Mouse (Mus musculus) embryonic facial prominence, embryonic 13.5 days (tissue): ENCODE data around the gene Sft2d2. TPM values are rescaled to one million over a fixed set of nuclear protein-coding genes. Genes with fewer than 3 reads are reported as not detected.

Source experiments
- ATAC-seq: fragments of 200-750 bp; cut with Nextera tagmentation; 2 replicates; pipeline ENCODE4 v1.8.0; 2017; ENCODE audit warnings: low read depth; ENCODE audit not compliant: insufficient number of reproducible peaks, insufficient read depth, low FRiP score, low TSS enrichment
- H3K27ac ChIP-seq: fragments of 300-500 bp; sonication (generic); 2 replicates; pipeline ENCODE4 v1.5.1; 2015; ENCODE audit warnings: moderate library complexity, mild to moderate bottlenecking, inconsistent platforms
- H3K27me3 ChIP-seq: fragments of 300-500 bp; sonication (generic); 2 replicates; pipeline ENCODE4 v1.6.1; 2015; ENCODE audit warnings: mild to moderate bottlenecking, inconsistent platforms
- H3K36me3 ChIP-seq: fragments of 300-500 bp; sonication (generic); 2 replicates; pipeline ENCODE4 v1.6.1; 2015; ENCODE audit warnings: mild to moderate bottlenecking, inconsistent platforms
- H3K4me1 ChIP-seq: fragments of 300-500 bp; sonication (generic); 2 replicates; pipeline ENCODE4 v1.6.1; 2015; ENCODE audit warnings: inconsistent platforms
- H3K4me2 ChIP-seq: fragments of 300-500 bp; sonication (generic); 2 replicates; pipeline ENCODE4 v1.6.1; 2015; ENCODE audit warnings: moderate library complexity, mild to moderate bottlenecking, inconsistent platforms
- H3K4me3 ChIP-seq: fragments of 300-500 bp; sonication (generic); 2 replicates; pipeline ENCODE4 v1.5.1; 2015; ENCODE audit warnings: mild to moderate bottlenecking, inconsistent platforms
- H3K9ac ChIP-seq: fragments of 300-500 bp; sonication (generic); 2 replicates; pipeline ENCODE4 v1.6.1; 2015; ENCODE audit warnings: mild to moderate bottlenecking, inconsistent platforms
- H3K9me3 ChIP-seq: fragments of 300-500 bp; sonication (generic); 2 replicates; pipeline ENCODE4 v1.6.1; 2016; ENCODE audit warnings: inconsistent platforms
- WGBS: fragments of 180-500 bp; shearing (Covaris S2); methylation state at CpG from one replicate; pipeline ENCODE4 v1.1.7; 2015; ENCODE audit warnings: mixed read lengths; 5-methylcytosine and 5-hydroxymethylcytosine counted together
- polyA plus RNA-seq: library from polyadenylated mRNA; unstranded; fragments of >200 nt; fragmentation: Nextera tagmentation; extraction: Ambion mirVana; gene quantifications from 2 replicates; pipeline ENCODE4 v1.2.1, GENCODE M21; 2015

Sft2d2 gene
- polyA plus RNA-seq, 1 experiment from 2014 or later: 11.3 TPM

DNA sequence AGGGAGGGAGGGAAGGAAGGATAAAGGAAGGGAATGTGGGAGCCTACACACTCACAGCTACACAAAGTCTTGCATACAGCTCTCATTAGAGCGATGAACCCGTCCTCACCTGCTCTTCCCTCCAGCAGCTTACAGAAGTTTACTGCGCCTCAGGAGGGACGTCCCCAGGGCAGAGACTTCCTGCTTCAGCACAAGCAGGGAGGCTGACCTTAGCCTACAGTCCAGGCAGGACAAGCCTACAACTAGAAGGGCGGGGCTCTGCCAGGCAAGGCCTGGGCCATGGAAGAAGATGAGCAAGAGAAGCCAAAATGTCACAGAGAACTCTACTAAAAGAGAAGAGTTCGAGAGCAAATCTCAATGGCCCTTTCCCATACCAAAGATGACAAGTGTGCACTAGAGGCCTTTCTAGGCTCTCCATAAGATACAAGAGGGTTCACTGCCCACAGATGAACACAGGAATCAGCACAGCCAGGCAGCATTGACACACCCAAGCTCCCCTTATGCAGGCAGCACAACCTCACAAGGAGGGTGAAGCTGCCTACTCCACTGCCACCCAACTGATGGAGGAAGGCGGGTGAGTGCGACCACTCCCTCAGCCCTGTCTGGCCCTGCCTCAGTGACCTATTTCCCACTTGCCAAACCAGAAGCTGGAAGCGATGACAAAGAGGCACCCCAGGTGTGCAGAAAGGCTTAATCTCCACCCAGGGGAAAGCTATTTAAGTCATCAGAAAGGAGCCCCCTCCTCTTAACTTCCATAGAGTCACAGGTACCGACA lies 5.2 kb downstream of the Sft2d2 start:
- H3K9ac ChIP-seq: no peak overlapping the region
- no peaks in the 10 kb centered on the region for H3K27me3 ChIP-seq
- no peak for ATAC-seq
- H3K4me2 ChIP-seq: no peak overlapping the region
- H3K36me3 ChIP-seq: peaks cover 7% of the 10 kb centered on the region; the same call in 1 of the 2 replicates
- no peak overlapping the region for H3K4me3 ChIP-seq
- no peaks in the 10 kb centered on the region for H3K9me3 ChIP-seq
- 73% methylated on average over 10 of the region's 10 CpGs for WGBS
- H3K4me1 ChIP-seq: peaks cover 9% of the 10 kb centered on the region
- no peak overlapping the region for H3K27ac ChIP-seq

DNA sequence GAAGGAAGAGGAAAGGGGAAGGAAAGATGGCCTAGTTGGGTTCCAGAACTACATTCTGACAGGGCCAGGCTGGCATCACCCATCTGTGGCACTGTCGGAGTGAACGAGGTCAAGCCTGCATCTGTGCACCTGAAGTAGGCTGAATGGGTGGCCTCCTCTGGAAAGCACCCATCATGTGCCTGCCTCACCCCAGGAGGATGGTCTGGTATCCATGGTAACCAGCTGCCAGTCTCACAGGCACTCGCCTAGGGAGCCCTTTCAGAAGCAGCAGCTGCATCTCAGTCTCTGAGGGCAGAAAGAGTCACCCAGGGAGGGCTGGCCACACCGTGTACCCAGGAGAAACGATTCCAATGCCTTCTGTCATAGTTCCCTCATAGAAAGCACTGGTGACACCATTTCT lies 6.9 kb downstream of the Sft2d2 start:
- Histone ChIP-seq H3K27ac (no peak overlapping the region), H3K9ac (no peak overlapping the region), H3K4me2 (no peak overlapping the region), H3K36me3 (peaks cover 18% of the 10 kb centered on the region; the same call in 1 of the 2 replicates), H3K4me1 (no peaks in the 10 kb centered on the region; the same call in 1 of the 2 replicates), H3K27me3 (no peaks in the 10 kb centered on the region), H3K9me3 (no peaks in the 10 kb centered on the region), H3K4me3 (no peak overlapping the region)
- ATAC-seq: no peak
- 67% methylated on average over 5 of the region's 5 CpGs for WGBS

DNA sequence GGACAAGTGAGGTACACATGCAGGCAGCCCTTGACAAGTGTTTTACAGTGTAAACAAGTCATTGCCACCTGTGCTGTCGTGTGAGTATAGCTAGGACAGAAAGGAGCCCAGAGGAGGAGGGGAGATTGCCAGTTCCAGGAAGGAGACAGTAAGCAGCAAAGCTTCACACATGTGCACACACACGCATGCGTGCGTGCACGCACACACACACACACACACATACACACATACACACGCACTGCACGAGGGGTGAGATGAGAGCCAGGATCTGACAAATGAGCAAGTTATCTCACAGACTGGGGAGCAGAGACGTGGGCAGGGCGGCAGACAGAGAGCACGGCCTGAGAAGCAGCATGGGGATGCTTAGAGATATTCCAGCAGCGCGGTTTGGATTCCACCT lies 7.7 kb downstream of the Sft2d2 start:
- no peak overlapping the region for H3K4me2 ChIP-seq
- ATAC-seq: no peak
- 84% methylated on average over 12 of the region's 12 CpGs for WGBS
- no peaks in the 10 kb centered on the region for H3K9me3 ChIP-seq
- H3K9ac ChIP-seq: no peak overlapping the region
- H3K4me1 ChIP-seq: no peaks in the 10 kb centered on the region; the same call in 1 of the 2 replicates
- no peak overlapping the region for H3K27ac ChIP-seq
- H3K27me3 ChIP-seq: no peaks in the 10 kb centered on the region
- H3K36me3 ChIP-seq: peaks cover 23% of the 10 kb centered on the region; the same call in 1 of the 2 replicates
- no peak overlapping the region for H3K4me3 ChIP-seq

- H3K4me2 ChIP-seq: no peak overlapping the region
- H3K27ac ChIP-seq: no peak overlapping the region
- ATAC-seq: no peak
- H3K36me3 ChIP-seq: peaks cover 23% of the 10 kb centered on the region; the same call in 1 of the 2 replicates
- H3K4me3 ChIP-seq: no peak overlapping the region
- H3K27me3 ChIP-seq: no peaks in the 10 kb centered on the region
- H3K4me1 ChIP-seq: no peaks in the 10 kb centered on the region
- 73% methylated on average over 7 of the region's 7 CpGs for WGBS
- H3K9me3 ChIP-seq: no peaks in the 10 kb centered on the region
- no peak overlapping the region for H3K9ac ChIP-seq
These were observed 9.1 kb downstream of the Sft2d2 start for GRCm38 (mm10) chr1:165185116-165185515.

DNA sequence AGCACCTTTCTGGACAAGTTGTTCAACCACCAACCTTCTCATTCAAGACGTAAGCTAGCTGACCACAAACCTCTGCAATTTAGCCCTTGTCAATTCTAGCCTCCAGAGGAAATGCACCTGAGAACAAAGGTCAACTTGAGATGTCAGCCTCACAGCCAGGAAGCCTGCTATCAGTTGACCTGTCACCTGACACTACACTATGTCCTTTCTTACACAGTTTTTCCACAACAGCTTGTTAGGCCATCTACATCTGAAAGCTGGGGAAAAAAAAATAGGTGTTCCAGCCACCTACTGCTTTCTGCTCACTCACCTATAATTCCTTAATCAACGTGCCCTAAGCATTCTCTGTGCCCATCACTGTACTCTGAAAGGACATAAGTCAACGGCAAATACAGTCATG lies 10.1 kb downstream of the Sft2d2 start:
- ATAC-seq: no peak
- Histone ChIP-seq H3K4me3 (no peak overlapping the region), H3K4me1 (no peaks in the 10 kb centered on the region), H3K36me3 (peaks cover 23% of the 10 kb centered on the region; the same call in 1 of the 2 replicates), H3K9me3 (no peaks in the 10 kb centered on the region), H3K4me2 (no peak overlapping the region), H3K27ac (no peak overlapping the region), H3K9ac (no peak overlapping the region), H3K27me3 (no peaks in the 10 kb centered on the region)
- 73% methylated on average over 3 of the region's 3 CpGs for WGBS

DNA sequence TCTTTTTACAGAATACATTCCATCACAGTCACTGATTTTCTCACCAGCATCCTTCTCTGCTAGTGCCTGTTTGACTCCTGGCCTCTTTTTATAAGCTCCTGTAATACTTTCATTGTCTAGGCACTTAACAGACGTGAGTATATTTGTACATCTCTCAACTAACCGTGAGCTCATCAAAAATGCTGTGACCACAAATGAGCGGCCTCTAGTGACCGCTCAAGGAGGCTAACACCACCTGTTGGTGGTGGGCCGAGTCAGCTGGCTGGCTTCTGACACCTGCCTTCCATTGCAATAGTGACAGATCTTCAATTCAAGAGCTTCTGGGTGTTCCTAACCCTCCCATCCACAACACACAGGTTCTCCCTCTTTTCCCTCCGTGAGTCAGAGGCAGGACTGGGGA lies 10.8 kb downstream of the Sft2d2 start:
- no peak overlapping the region for H3K27ac ChIP-seq
- H3K4me1 ChIP-seq: no peaks in the 10 kb centered on the region
- no peaks in the 10 kb centered on the region for H3K27me3 ChIP-seq
- WGBS: 75% methylated on average over 6 of the region's 6 CpGs
- peaks cover 23% of the 10 kb centered on the region; the same call in 1 of the 2 replicates for H3K36me3 ChIP-seq
- no peak overlapping the region for H3K9ac ChIP-seq
- no peak for ATAC-seq
- H3K4me3 ChIP-seq: no peak overlapping the region
- no peaks in the 10 kb centered on the region for H3K9me3 ChIP-seq
- H3K4me2 ChIP-seq: no peak overlapping the region

GRCm38 (mm10) chr1:165179321-165179720 lies 14.9 kb downstream of the Sft2d2 start:
- Histone ChIP-seq H3K36me3 (peaks cover 26% of the 10 kb centered on the region), H3K9ac (no peak overlapping the region), H3K4me2 (no peak overlapping the region), H3K27me3 (no peaks in the 10 kb centered on the region), H3K27ac (no peak overlapping the region), H3K9me3 (no peaks in the 10 kb centered on the region), H3K4me3 (no peak overlapping the region), H3K4me1 (no peaks in the 10 kb centered on the region)
- WGBS: 90% methylated on average over 5 of the region's 5 CpGs
- no peak for ATAC-seq

DNA sequence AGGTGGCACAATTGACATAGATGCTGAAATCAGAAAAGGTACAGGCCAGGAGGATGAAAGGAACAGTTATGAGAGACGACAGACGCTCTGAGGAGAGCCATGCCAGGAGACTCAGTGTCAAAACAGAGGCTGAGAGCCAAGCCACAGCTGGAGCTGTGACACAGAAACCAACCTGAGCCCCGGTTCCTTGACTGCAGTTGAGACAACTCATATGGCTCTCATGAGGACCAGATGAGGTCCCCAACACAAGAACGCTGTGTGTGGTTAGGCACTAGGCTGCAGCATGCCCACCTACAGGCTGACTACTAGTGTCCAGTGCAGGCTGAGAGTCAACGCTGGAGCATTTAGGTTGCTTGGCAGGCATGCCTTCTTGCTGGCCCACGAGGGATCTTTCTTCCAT lies 16.2 kb downstream of the Sft2d2 start:
- Histone ChIP-seq H3K4me2 (no peak overlapping the region), H3K4me1 (no peaks in the 10 kb centered on the region), H3K27ac (no peak overlapping the region), H3K9me3 (no peaks in the 10 kb centered on the region), H3K9ac (no peak overlapping the region), H3K4me3 (no peak overlapping the region), H3K27me3 (no peaks in the 10 kb centered on the region), H3K36me3 (peaks cover 16% of the 10 kb centered on the region)
- ATAC-seq: no peak
- WGBS: 82% methylated on average over 6 of the region's 6 CpGs

GRCm38 (mm10) chr1:165174059-165174616 lies 20.1 kb downstream of the Sft2d2 start:
- no peaks in the 10 kb centered on the region for H3K27me3 ChIP-seq
- 43% methylated on average over 9 of the region's 9 CpGs for WGBS
- H3K27ac ChIP-seq: no peak overlapping the region
- no peak overlapping the region for H3K4me3 ChIP-seq
- no peak overlapping the region for H3K9ac ChIP-seq
- H3K9me3 ChIP-seq: no peaks in the 10 kb centered on the region
- H3K36me3 ChIP-seq: peaks cover 8% of the 10 kb centered on the region
- no peak for ATAC-seq
- no peaks in the 10 kb centered on the region for H3K4me1 ChIP-seq
- H3K4me2 ChIP-seq: no peak overlapping the region

GRCm38 (mm10) chr1:165171277-165171676 lies 23.0 kb downstream of the Sft2d2 start:
- H3K9me3 ChIP-seq: no peaks in the 10 kb centered on the region
- ATAC-seq: no peak
- no peaks in the 10 kb centered on the region for H3K27me3 ChIP-seq
- no peak overlapping the region for H3K27ac ChIP-seq
- H3K4me2 ChIP-seq: no peak overlapping the region
- H3K4me3 ChIP-seq: no peak overlapping the region
- H3K4me1 ChIP-seq: no peaks in the 10 kb centered on the region
- H3K9ac ChIP-seq: no peak overlapping the region
- no peaks in the 10 kb centered on the region for H3K36me3 ChIP-seq
- WGBS: 82% methylated on average over 8 of the region's 8 CpGs

DNA sequence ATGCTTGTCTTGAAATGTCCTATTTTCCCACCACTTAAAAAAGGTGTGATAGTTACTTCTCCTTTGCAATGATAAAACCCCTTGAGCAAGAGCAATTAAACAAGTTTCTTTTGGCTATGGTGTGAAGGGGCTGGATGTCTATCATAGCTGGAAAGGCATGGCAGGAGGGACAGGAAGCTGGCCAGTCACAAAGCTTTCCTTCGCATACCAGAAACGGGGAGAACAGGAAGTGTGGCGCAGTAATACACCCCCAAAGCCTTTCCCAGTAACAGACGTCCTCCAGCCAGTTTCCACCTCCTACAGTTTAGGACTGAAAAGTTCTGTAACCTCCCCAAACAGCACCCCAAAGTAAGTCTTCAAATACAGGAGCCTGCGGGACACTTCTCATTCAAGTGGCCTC lies 24.1 kb downstream of the Sft2d2 start:
- no peak overlapping the region for H3K4me3 ChIP-seq
- no peaks in the 10 kb centered on the region for H3K9me3 ChIP-seq
- no peaks in the 10 kb centered on the region for H3K36me3 ChIP-seq
- H3K9ac ChIP-seq: no peak overlapping the region
- H3K4me1 ChIP-seq: no peaks in the 10 kb centered on the region
- H3K4me2 ChIP-seq: no peak overlapping the region
- ATAC-seq: no peak
- 68% methylated on average over 5 of the region's 5 CpGs for WGBS
- H3K27ac ChIP-seq: no peak overlapping the region
- H3K27me3 ChIP-seq: no peaks in the 10 kb centered on the region

DNA sequence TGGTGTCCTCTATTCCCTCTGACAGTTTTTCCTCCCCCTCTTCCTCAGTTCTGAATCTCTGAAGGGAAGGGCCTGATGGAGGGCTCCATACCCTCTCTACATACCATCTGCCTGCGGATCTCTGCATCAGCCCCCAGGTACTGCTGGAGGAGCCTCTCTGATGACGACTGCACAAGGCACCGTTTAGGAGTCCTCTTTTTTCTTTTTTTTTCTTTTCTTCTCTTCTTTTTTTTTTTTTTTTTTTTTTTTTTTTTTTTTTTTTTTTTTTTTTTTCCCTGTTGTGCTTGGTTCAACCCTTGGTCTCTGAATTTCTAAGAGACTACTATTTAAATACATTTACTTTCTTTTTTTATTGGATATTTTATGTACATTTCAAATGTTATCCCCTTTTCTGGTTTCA lies 24.8 kb downstream of the Sft2d2 start:
- no peak overlapping the region for H3K4me3 ChIP-seq
- no peaks in the 10 kb centered on the region for H3K4me1 ChIP-seq
- H3K36me3 ChIP-seq: no peaks in the 10 kb centered on the region
- H3K27me3 ChIP-seq: no peaks in the 10 kb centered on the region
- no peak for ATAC-seq
- H3K9ac ChIP-seq: no peak overlapping the region
- no peak overlapping the region for H3K4me2 ChIP-seq
- H3K9me3 ChIP-seq: no peaks in the 10 kb centered on the region
- H3K27ac ChIP-seq: no peak overlapping the region
- 73% methylated on average over 3 of the region's 3 CpGs for WGBS
